Mouse (Mus musculus): ENCODE data around the gene Rtn1.

The Rtn1 gene

GRCm38 (mm10) chr12:72267614-72268013 is 141.2 kb downstream of the Rtn1 start:
- no peak for DNase-seq

- DNase-seq, result no peak
Measured at GRCm38 (mm10) chr12:72265261-72266228, 143.3 kb downstream of the Rtn1 start.

- no peak for DNase-seq
Measured at GRCm38 (mm10) chr12:72263213-72264103, 145.4 kb downstream of the Rtn1 start.

GRCm38 (mm10) chr12:72257000-72257399 is 151.9 kb downstream of the Rtn1 start:
- DNase-seq, result no peak

GRCm38 (mm10) chr12:72253040-72253439 is 155.8 kb downstream of the Rtn1 start:
- no peak for DNase-seq

- DNase-seq, result no peak
Measured at GRCm38 (mm10) chr12:72251890-72252445, 156.9 kb downstream of the Rtn1 start.

GRCm38 (mm10) chr12:72244951-72245350 is 163.9 kb downstream of the Rtn1 start:
- no peak for DNase-seq

- no peak for DNase-seq
Measured at GRCm38 (mm10) chr12:72242807-72243206, 166.0 kb downstream of the Rtn1 start.

- no peak for DNase-seq
Measured at GRCm38 (mm10) chr12:72240506-72240905, 168.3 kb downstream of the Rtn1 start.

GRCm38 (mm10) chr12:72239230-72239894 is 169.5 kb downstream of the Rtn1 start:
- DNase-seq, result no peak

- DNase-seq, result no peak
Measured at GRCm38 (mm10) chr12:72237251-72237650, 171.6 kb downstream of the Rtn1 start.

- peak; percentile 88 to 95 for DNase-seq
Measured at GRCm38 (mm10) chr12:72236564-72237011, 172.3 kb downstream of the Rtn1 start.

- DNase-seq, result peak; percentile 45 to 63
Measured at GRCm38 (mm10) chr12:72235621-72236351, 173.1 kb downstream of the Rtn1 start.

GRCm38 (mm10) chr12:72234966-72235365 is 173.9 kb downstream of the Rtn1 start:
- DNase-seq, result peak in 1 of 2 experiments; percentile 46

- DNase-seq, result no peak
Measured at GRCm38 (mm10) chr12:72234151-72234550, 174.7 kb downstream of the Rtn1 start.

GRCm38 (mm10) chr12:72232826-72233790 is 175.7 kb downstream of the Rtn1 start:
- DNase-seq, result peak; percentile 85 to 86

- DNase-seq, result peak in 1 of 2 experiments; percentile 48
Measured at GRCm38 (mm10) chr12:72232176-72232575, 176.7 kb downstream of the Rtn1 start.

- peak; percentile 58 to 59 for DNase-seq
Measured at GRCm38 (mm10) chr12:72229451-72230196, 179.2 kb downstream of the Rtn1 start.

GRCm38 (mm10) chr12:72227731-72228130 is 181.1 kb downstream of the Rtn1 start:
- DNase-seq, result no peak

- no peak for DNase-seq
Measured at GRCm38 (mm10) chr12:72225371-72225770, 183.5 kb downstream of the Rtn1 start.

Data from cerebellum, adult 18-20 months (tissue).